Mouse (Mus musculus) small intestine, adult 2 months (tissue): ENCODE measurements around the gene Sec16a. TPM values are rescaled to one million over a fixed set of nuclear protein-coding genes. Genes with fewer than 3 reads are reported as not detected.

Experiments used
- H3K27ac ChIP-seq: fragments of 200-500 bp; 2 replicates; pipeline ENCODE4 v1.5.1; 2012; ENCODE audit warnings: low read depth, low read length, control low read depth, inconsistent platforms; ENCODE audit not compliant: insufficient read depth
- H3K27me3 ChIP-seq: fragments of 200-500 bp; 2 replicates; pipeline ENCODE4 v1.6.1; 2012; ENCODE audit warnings: mild to moderate bottlenecking, moderate library complexity, low read length, inconsistent platforms; ENCODE audit not compliant: control insufficient read depth, insufficient read depth
- H3K36me3 ChIP-seq: fragments of 200-500 bp; 2 replicates; pipeline ENCODE4 v1.6.1; 2012; ENCODE audit warnings: mild to moderate bottlenecking, low read length, control low read depth, inconsistent platforms; ENCODE audit not compliant: control insufficient read depth, insufficient read depth
- H3K4me1 ChIP-seq: fragments of 200-500 bp; 2 replicates; pipeline ENCODE4 v1.6.1; 2012; ENCODE audit warnings: low read length, inconsistent platforms, mixed read lengths; ENCODE audit not compliant: control insufficient read depth, insufficient read depth, insufficient read length
- H3K4me3 ChIP-seq: fragments of 200-500 bp; 2 replicates; pipeline ENCODE4 v1.5.1; 2012; ENCODE audit warnings: low read depth, mild to moderate bottlenecking, control low read depth, inconsistent platforms, low read length, moderate library complexity
- CTCF ChIP-seq: fragments of 200-500 bp; IDR thresholded peaks from 2 replicates; pipeline ENCODE4 v1.5.1; 2012; ENCODE audit warnings: low read depth, mild to moderate bottlenecking, control low read depth, inconsistent platforms, low read length, moderate library complexity, mixed read lengths; ENCODE audit not compliant: insufficient replicate concordance, insufficient read length; ENCODE audit errors: extremely low read depth
- POLR2A ChIP-seq: fragments of 200-500 bp; IDR thresholded peaks from 2 replicates; pipeline ENCODE4 v1.6.1; 2012; ENCODE audit warnings: low read depth, mild to moderate bottlenecking, control low read depth, inconsistent platforms, low read length, moderate library complexity
- WGBS: fragments of 180-500 bp; shearing (Covaris S2); methylation state at CpG from one replicate; pipeline ENCODE4 v1.1.7; 2018; 5-methylcytosine and 5-hydroxymethylcytosine counted together
- polyA plus RNA-seq: library from polyadenylated mRNA; depleted of rRNA; stranded (reverse); fragments of >200 nt; gene quantifications from 2 replicates; pipeline ENCODE4 v1.2.3, GENCODE M21; 2012

Sec16a gene
- polyA plus RNA-seq, 1 experiment = 105 TPM

DNA sequence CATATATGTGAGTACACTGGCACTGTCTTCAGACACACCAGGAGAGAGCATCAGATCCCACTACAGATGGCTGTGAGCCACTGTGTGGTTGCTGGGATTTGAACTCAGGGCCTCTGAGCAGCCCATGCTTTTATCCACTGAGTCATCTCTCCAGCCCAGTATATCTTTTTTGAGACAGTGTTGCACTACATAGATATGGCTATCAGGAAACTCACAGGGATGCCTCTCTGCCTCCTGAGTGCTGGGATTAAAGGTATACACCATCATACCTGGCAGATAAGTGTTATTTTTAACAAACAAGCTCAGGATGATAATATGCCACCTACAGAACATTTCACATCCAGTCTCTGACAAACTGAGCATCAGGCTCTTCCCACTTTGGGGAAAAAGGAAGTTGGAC is 27.9 kb downstream of the Sec16a start:
- no peak for TF ChIP-seq POLR2A
- no peak for TF ChIP-seq CTCF
- peaks cover 72% of the 10 kb centered on the region for H3K36me3 ChIP-seq
- H3K4me1 ChIP-seq = no peaks in the 10 kb centered on the region
- no peaks in the 10 kb centered on the region for H3K27me3 ChIP-seq
- no peak overlapping the region for H3K4me3 ChIP-seq
- H3K27ac ChIP-seq = no peak overlapping the region

GRCm38 (mm10) chr2:26410931-26411411 is 34.0 kb downstream of the Sec16a start:
- TF ChIP-seq POLR2A (no peak), CTCF (no peak)
- no peak overlapping the region for H3K27ac ChIP-seq
- peaks cover 12% of the 10 kb centered on the region for H3K4me1 ChIP-seq
- WGBS = 63% methylated on average over 5 of the region's 5 CpGs
- H3K4me3 ChIP-seq = no peak overlapping the region
- H3K27me3 ChIP-seq = no peaks in the 10 kb centered on the region
- peaks cover 36% of the 10 kb centered on the region for H3K36me3 ChIP-seq

- H3K4me3 ChIP-seq = no peak overlapping the region
- no peak for TF ChIP-seq CTCF
- TF ChIP-seq POLR2A = no peak
- H3K27ac ChIP-seq = no peak overlapping the region
- H3K4me1 ChIP-seq = peaks cover 12% of the 10 kb centered on the region
- WGBS = 75% methylated on average over 5 of the region's 5 CpGs
- H3K36me3 ChIP-seq = peaks cover 28% of the 10 kb centered on the region
- no peaks in the 10 kb centered on the region for H3K27me3 ChIP-seq
Measured at GRCm38 (mm10) chr2:26410091-26410490, 34.9 kb downstream of the Sec16a start.

GRCm38 (mm10) chr2:26409362-26409761 is 35.7 kb downstream of the Sec16a start:
- no peaks in the 10 kb centered on the region for H3K27me3 ChIP-seq
- no peak overlapping the region for H3K27ac ChIP-seq
- TF ChIP-seq CTCF = no peak
- no peak for TF ChIP-seq POLR2A
- H3K4me3 ChIP-seq = no peak overlapping the region
- 63% methylated on average over 3 of the region's 3 CpGs for WGBS
- H3K36me3 ChIP-seq = peaks cover 24% of the 10 kb centered on the region
- H3K4me1 ChIP-seq = peaks cover 12% of the 10 kb centered on the region

DNA sequence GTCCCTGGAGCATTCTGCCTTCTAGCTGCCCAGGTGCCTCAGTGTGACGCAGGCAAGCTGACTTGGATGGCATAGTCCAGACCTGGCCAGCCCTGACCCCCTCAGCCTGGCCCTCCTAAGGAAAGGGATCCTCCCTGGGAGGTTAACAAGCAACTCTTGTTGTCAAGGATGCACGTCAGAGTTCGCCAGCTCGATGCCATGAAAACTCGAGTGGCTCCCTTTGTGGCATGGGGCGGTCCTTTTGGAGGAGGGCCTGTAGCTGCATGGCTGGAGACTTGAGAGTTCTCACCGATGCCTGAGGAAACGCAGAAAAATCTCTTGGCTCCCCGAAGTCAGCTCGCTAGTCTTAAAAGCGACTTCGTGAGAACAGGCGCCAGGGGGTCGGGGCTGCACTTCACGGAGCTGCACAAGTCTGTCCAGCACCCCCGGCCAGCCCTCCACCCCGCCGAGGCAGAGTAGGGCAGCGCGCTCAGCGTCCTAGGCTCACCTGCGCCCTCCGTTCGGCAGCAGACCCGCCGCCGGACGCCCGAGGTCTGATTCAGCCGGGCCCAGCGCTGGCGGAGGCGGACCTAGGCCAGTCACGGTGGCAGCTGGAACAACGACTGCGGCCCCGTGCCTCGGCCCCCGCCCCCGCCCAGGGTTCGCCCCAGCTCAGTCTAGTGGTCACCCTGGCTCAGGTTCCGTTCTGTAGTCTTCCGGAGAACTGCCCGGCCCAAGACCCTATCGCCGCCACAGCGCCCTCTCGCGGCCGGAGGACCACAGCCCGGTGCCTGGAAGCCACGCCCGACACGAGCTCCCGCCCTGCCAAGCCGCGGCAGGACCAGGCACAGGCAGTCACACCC is 36.3 kb downstream of the Sec16a start, which contains the start of gene Inpp5e:
Gene Inpp5e, minus strand, starts transcription at position 689 of the 842 bp plus-strand sequence.
- H3K4me1 ChIP-seq = peaks cover 12% of the 10 kb centered on the region
- H3K27ac ChIP-seq = peak within 1 kb of the TSS; percentile 37
- H3K4me3 ChIP-seq = peak within 1 kb of the TSS; percentile 90
- peaks cover 19% of the 10 kb centered on the region for H3K36me3 ChIP-seq
- under 1% methylated on average over 57 of the region's 57 CpGs for WGBS
- no peaks in the 10 kb centered on the region for H3K27me3 ChIP-seq
- TF ChIP-seq CTCF (peak; percentile 91), POLR2A (no peak; the same call in 1 of the 2 replicates)

DNA sequence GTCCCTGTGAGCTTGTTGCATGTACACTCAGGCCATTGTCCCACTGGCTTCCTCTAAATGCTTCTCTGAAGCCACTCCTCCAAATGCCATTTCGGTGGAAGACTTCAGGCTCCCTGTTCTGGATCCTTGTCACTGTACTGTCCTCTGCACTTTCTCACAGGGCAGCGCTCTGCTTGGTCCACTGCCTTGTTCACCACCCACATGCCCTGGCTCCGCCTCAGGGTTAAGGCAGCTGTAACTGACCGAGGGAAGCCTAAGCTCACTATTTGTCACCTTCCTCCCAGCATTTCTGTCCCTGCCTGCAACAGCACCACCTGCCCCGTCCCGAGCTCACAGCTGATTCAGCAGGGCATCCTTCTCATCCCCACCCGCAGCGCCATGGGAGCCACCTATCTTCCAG is 41.7 kb downstream of the Sec16a start:
- Histone ChIP-seq H3K4me1 (peaks cover 9% of the 10 kb centered on the region), H3K27me3 (no peaks in the 10 kb centered on the region), H3K27ac (no peak overlapping the region), H3K4me3 (no peak overlapping the region), H3K36me3 (peaks cover 29% of the 10 kb centered on the region)
- WGBS = 80% methylated on average over 8 of the region's 8 CpGs
- TF ChIP-seq CTCF (no peak), POLR2A (no peak)

GRCm38 (mm10) chr2:26402265-26402664 is 42.8 kb downstream of the Sec16a start:
- Histone ChIP-seq H3K4me1 (0 out of 2 replicates have a peak, but pooled peaks cover 2% of the 10 kb centered on the region), H3K27ac (no peak overlapping the region), H3K36me3 (peaks cover 38% of the 10 kb centered on the region), H3K4me3 (no peak overlapping the region), H3K27me3 (no peaks in the 10 kb centered on the region)
- no peak for TF ChIP-seq POLR2A
- no peak for TF ChIP-seq CTCF
- 88% methylated on average over 1 of the region's 1 CpGs for WGBS
